Mouse (Mus musculus) naive thymus-derived CD4-positive, alpha-beta T cell, adult 2 months (primary cell): ENCODE data around the gene Uggt1.

Source experiments
- DNase-seq: peaks from one replicate; pipeline ENCODE4 v3.0.0-alpha.2; 2011; ENCODE audit warnings: low read depth

Gene Uggt1

GRCm38 (mm10) chr1:36257276-36257675 is 12.8 kb upstream of the Uggt1 start:
- DNase-seq: no peak

- DNase-seq: no peak
Measured at GRCm38 (mm10) chr1:36255871-36256640, 11.5 kb upstream of the Uggt1 start.

- no peak for DNase-seq
Measured at GRCm38 (mm10) chr1:36254635-36255360, 10.3 kb upstream of the Uggt1 start.

- DNase-seq: peak; percentile 90
Measured at GRCm38 (mm10) chr1:36252791-36253190, 8.3 kb upstream of the Uggt1 start.

GRCm38 (mm10) chr1:36251426-36251825 is 6.9 kb upstream of the Uggt1 start:
- DNase-seq: no peak

- no peak for DNase-seq
Measured at GRCm38 (mm10) chr1:36246688-36247087, 2.2 kb upstream of the Uggt1 start.

- DNase-seq: no peak
Measured at GRCm38 (mm10) chr1:36244828-36245215, 302 bp upstream of the Uggt1 start.

GRCm38 (mm10) chr1:36243447-36244057 is 968 bp downstream of the Uggt1 start:
- DNase-seq: peak; percentile 39

- peak; percentile 50 for DNase-seq
Measured at GRCm38 (mm10) chr1:36241903-36242429, 2.6 kb downstream of the Uggt1 start.

- DNase-seq: no peak
Measured at GRCm38 (mm10) chr1:36240176-36240575, 4.3 kb downstream of the Uggt1 start.

GRCm38 (mm10) chr1:36239396-36239795 is 5.1 kb downstream of the Uggt1 start:
- no peak for DNase-seq

GRCm38 (mm10) chr1:36235855-36236254 is 8.7 kb downstream of the Uggt1 start:
- DNase-seq: no peak

- no peak for DNase-seq
Measured at GRCm38 (mm10) chr1:36235057-36235639, 9.4 kb downstream of the Uggt1 start.

GRCm38 (mm10) chr1:36233218-36233617 is 11.3 kb downstream of the Uggt1 start:
- DNase-seq: no peak

GRCm38 (mm10) chr1:36230919-36231705 is 13.4 kb downstream of the Uggt1 start:
- no peak for DNase-seq

GRCm38 (mm10) chr1:36228461-36228860 is 16.1 kb downstream of the Uggt1 start:
- DNase-seq: no peak

- DNase-seq: peak; percentile 76
Measured at GRCm38 (mm10) chr1:36224648-36225047, 19.9 kb downstream of the Uggt1 start.

- no peak for DNase-seq
Measured at GRCm38 (mm10) chr1:36214324-36214723, 30.2 kb downstream of the Uggt1 start.

- no peak for DNase-seq
Measured at GRCm38 (mm10) chr1:36201739-36202138, 42.8 kb downstream of the Uggt1 start.

GRCm38 (mm10) chr1:36194482-36194881 is 50.0 kb downstream of the Uggt1 start:
- DNase-seq: no peak

GRCm38 (mm10) chr1:36191966-36192365 is 52.6 kb downstream of the Uggt1 start:
- no peak for DNase-seq

- DNase-seq: no peak
Measured at GRCm38 (mm10) chr1:36180038-36180437, 64.5 kb downstream of the Uggt1 start.
